Mouse (Mus musculus) gonadal fat pad, adult 2 months (tissue): ENCODE results near the gene Mtap. TPM values are rescaled to one million over a fixed set of nuclear protein-coding genes. Genes with fewer than 3 reads are reported as not detected.

Experiments
- DNase-seq: peaks from one replicate; pipeline ENCODE4 v3.0.0-alpha.2; 2012; ENCODE audit warnings: low read depth
- polyA plus RNA-seq: library from polyadenylated mRNA; depleted of rRNA; stranded (reverse); fragments of >200 nt; gene quantifications from 2 replicates; pipeline ENCODE4 v1.2.3, GENCODE M21; 2012

The Mtap gene
- polyA plus RNA-seq, 1 experiment = 9.0 TPM

DNA sequence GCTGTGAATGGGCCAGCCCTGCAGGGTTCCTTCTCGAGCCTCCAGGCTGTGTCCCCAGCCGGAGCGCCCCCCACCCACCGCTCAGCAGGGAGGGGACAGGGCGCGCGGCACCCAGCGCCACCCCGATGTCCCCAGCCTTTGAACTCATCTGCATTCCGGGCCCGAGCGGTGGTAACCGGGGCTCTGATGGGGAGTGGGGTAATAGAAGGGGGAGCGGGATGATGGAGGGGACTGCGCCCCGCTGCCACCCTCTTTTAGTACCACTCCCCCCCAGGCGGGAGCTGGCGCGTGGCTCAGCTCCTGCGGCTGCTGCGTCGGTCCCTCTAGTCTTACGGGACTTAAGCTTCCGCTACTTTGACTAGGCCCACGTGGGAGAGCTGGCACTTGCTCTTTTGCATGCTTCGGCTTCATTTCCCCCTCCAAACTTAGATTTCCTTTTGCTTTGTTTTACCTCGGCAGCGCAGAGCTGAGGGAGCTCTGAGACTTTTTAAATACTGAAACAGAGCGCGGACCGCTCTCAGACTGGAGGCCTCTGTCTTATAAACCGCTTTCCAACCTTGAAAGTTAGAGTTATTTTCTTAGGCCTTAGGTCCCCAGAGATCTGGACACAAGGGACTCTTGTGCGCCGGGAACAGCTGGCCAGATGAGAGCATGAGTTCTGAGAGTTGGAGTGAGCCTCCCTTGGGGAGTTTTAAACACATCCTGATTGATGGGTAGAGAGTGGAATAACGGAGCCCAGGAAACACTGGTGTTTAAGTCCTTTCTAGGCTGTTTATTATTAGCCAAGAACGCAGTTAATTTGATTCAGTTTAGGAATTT lies 829 bp downstream of the Mtap start:
- no peak for DNase-seq

DNA sequence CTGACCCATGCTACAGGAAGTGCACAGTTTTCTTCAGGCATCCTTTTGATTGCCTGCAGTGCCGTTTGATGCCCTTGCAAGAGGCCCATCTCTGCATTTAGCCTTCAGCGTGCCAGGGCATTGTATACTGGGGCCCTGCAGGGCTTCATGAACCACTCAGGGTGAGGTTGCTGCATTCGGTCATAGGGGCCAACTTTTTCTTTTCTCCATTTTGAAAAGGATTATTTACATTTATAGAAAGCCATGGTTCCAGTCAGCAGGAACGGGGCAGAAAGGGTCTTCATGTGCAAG lies 1.4 kb downstream of the Mtap start:
- no peak for DNase-seq

DNA sequence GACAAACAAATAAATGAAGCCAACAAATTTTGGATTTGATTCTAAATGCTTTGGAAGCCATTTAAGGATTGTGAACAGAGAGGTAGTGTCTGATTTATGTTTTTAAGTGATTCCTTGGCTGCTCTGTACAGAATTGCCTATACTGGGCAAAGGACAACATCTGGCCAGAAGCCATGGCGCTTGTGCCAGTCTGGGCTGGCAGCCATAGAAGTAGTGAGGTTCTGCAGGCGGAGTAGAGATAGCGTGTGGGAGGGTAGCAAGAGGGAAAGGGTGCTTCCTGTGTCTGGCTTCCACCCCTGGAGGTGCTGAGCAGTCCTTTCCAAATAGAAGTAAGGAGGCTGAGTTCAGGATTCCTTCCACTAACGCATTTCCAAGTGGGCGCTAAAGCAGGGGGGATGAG lies 3.9 kb downstream of the Mtap start:
- no peak for DNase-seq

DNA sequence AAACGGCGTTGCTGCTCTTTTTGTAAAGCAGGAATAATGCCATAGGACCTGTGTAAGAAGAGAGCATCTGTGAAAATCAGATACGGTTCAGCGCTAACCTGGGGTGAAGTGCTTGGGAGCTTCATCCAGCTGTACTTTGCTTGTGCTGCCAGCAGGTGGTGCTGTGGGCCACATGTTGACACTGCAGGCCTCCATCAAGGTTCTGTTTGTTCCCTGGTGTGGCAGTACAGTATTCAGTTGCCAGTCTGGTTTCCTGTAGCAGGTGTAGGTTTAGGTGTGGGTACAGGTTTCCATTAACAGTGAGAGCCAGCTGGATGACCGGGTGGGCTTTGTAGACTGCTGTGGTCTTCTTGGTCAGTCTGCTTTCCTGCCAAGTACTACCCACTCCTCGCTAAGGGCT lies 8.5 kb downstream of the Mtap start:
- no peak for DNase-seq

DNA sequence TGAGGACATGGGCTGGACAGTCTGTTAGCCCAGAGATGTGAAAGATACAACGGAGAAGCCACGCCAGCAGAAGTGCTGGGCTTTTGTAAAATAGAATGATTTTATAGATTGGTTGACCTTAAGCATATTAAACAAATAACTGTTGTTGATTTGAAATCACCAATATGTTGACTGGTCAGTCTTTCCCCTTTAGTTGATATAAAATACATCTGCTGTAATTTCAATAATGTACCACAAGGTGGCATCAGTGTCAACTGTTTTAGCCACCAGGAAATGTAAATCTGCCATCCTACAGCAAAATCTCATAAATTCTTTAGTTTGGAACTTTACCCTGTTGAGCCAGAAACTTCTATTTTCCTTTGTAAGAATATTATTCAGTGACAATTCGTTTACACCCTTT lies 9.4 kb downstream of the Mtap start:
- no peak for DNase-seq

DNA sequence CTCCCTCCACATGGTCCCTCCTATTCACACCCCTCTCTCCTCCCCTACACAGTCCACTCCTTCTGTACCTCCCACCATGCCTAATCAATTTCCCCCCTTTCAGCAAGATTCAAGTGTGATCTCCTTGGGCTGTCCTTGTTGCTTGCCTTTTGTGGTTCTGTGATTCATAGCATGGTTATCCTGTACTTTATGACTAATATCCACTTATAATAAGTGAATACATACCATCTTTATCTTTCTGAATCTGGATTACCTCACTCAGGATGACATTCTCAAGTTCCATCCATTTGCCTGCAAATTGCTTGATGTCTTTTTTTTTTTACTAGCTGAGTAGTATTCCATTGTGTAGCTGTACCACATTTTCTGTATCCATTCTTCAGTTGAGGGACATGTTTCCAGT lies 12.3 kb downstream of the Mtap start:
- no peak for DNase-seq

DNA sequence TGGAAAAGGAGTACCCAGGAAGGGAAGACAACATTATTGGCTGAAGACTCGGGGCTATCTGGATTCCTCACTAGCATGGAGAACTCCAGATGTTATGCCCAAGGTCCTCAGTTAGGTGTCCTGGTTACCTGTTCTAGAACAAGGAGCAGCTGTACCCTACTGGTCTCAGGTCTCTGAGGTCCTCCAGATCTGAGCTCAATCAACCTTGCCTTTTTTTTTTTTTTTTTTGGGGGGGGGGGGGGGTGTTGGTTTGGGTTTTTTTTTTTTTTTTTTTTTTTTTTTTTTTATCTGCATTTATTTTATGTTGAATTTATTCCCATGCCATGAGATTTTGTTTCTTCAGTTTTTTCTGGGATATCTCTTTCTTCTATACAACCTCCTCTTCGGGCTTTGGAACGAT lies 24.5 kb downstream of the Mtap start:
- no peak for DNase-seq

DNA sequence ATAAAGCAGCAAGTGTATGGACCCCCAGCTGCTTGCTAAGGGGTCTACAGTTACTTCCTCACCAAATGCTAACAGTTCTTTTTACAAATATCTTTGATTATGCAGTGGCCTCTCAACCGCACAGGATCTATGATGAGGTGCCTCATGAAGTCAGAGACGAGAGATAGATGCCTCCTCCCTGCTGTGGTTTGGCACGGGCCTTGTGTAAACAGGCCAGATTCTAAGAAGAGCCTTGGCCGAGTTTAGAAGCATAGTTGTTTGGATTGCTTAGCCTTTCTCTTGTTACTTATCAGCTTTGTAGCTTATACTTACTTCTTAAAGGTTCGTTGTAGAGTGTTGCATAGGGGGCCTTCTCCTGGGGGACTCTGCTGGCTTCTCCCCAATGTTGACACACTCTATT lies 25.6 kb downstream of the Mtap start:
- no peak for DNase-seq

DNA sequence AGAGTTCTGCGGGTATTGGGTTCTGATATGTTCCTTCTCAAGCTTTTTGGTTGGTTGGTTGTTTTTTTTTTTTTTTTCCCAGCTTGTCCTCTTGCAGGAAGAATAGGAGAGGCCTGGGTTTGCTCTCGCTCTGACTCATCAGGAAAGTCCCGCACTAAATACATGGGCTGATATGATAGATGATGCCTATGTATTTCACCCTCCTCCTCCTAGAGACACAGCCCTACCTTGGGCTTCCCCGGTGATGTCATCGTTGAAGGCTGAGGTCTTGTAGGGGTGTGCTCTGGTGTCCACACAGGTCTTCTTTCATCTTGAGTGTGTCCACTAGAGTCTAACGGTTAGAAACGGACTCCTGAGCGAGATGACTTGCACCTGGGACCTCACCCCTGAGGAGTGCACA lies 26.7 kb downstream of the Mtap start:
- DNase-seq = no peak

DNA sequence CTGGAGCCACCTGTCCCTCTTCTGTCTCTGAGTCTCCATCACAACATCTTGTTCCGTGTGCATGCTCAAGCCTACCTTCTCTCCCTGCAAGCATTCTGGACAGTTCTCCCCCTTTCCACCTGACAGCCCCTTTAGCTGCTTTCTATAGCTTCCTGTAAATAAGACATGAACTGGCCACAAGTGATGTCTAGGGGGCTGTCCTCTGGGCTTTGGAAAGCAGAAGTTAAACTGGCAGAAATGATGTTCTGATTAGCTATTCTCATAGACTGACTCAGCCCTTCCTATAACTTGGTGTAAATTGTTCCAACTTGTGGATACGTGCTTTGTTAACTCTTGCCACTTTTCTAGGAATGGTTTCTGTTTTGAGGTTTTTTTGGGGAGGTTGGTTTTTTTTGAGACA lies 27.8 kb downstream of the Mtap start:
- DNase-seq = no peak

DNA sequence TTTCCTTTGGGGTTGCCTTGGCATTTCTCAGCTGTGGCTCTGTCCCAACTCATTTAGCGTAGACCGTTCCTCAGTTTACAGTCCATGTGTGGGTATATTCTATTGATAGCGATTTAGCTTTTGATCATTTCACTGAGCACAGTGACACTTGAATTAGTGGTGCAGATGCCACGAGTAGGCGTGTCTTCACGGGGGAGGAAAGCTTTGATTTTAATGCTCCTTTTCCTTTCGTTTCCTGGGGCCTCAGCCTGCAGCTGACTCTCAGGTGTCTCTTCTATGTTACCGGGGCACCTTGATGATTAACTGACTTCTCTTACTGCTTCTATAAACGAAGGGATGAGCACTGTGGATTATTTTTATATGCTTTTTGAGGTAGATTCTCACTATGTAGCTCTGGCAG lies 32.0 kb downstream of the Mtap start:
- DNase-seq = no peak

DNA sequence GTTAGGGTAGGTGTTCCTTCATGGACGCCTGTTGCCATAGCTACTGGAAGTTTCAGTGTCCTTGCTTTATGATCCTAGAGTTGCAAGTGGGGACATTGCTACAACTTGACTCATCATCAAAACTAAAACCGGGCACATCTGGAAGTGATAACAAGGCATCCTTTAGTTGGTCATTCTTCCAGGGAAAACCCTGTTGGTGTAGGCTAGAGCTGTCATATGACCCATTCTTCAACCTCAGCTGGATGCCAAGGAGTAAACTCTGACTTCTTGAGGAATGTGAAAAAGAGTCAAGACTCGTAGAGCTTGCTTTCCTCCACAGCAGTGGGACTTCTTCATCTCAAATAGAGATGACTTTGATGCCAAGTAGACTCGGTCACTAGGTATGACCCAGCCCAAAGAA lies 32.8 kb downstream of the Mtap start:
- DNase-seq = no peak

DNA sequence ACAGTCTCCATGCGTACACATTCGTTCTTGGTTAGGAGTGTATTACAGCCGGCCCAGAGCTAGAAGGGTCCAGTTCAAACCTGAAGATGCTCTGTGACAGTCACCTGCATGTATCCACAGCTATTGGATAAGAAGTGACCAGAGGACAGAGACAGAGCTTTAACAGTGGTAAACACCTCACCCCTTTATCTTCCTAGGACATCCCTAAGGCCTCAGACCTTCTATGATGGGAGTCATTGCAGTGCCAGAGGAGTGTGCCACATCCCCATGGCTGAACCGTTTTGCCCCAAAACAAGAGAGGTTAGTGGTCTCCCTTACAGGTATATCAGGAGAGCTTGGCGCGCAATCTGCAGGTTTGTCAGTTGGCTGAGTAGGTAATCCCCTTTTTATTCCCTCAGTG lies 34.0 kb downstream of the Mtap start:
- DNase-seq = no peak

DNA sequence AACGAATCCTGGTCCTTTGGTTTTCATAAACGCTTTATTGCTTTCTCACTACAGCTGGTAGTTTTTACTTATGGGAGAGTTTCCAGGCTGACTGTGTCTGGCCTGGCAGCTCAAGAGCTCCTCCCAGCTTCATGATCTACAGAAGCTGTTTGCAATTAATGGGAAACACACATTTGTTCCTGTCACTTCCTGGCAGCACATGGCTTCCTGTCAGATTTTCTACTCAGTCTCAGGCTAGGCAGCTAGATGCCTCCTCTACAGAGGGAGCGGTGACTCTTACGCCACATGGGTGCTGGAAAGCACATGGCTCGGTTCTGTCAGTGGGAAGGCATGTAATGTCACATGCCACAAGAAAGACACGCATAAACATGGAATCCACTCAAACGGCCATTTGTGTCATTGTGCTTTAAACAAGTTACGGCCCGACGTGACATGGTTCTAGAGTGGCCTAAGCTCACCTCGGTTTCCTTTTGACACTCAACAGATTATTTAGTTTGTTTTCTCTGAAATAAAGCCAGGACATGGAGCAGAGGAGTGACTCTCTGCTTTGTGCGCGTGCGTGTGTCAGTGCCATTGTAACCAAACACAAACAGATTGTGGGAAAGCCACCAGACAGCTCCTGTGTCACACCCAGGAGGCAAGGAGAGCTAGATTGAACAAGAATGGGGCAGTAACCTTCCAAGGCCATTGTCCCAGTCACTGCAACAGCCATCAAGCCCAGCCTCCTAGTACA lies 36.1 kb downstream of the Mtap start:
- no peak for DNase-seq

DNA sequence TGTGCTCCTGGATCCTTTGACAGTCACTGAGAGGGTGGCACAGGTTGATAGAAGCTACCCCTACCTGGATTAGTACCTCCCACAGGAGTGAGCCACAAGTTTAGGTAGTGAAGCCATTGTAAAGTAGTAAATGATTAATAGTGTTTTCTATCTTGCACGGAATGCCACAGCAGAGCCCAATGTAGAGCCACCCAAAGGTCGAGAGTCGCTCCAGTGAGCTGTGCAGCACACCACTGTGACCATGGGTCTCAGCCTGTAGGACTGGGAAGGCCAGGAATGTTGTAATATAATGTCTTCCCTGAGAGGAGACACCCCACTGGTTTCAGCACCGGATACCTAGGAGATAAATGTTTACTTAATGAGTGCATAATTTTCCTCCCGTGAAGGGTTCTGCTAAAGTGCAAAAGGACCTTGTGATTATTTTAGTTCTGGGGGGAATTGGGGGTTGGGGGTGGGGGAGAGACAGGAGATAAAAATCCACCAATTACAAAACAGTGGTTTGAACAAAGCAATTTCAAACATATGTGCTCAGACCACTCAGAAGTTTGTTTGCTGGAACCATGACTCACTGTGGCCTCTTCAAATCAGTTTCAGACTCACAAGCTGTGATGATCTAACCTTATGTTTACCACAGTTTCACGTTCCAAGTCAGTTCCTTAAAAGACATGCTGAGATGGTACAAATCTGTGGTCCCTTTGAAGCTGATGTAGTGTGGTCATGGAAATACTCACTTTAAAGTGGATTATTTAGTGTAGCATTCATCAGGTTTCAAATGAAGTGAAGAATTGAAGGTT lies 40.8 kb downstream of the Mtap start:
- no peak for DNase-seq

DNA sequence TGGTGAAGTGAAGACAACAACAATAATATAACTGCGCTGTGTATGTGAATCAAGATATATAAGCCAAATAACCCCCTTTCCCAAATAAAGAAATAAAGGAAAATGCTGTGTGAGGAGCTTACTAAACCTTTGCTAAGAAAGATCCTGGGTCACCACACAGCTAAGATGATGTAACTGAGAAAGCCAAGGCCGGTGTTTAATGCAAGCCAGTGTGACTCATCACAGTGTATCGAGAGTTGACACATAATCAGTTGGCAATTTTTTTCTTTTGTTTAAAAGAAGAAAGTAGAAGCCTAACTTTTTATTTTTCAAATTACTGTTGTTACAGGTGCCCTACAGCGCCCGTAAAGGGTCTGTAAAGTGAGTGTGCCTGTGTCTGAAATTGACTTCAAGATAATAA lies 43.2 kb downstream of the Mtap start:
- DNase-seq = no peak

DNA sequence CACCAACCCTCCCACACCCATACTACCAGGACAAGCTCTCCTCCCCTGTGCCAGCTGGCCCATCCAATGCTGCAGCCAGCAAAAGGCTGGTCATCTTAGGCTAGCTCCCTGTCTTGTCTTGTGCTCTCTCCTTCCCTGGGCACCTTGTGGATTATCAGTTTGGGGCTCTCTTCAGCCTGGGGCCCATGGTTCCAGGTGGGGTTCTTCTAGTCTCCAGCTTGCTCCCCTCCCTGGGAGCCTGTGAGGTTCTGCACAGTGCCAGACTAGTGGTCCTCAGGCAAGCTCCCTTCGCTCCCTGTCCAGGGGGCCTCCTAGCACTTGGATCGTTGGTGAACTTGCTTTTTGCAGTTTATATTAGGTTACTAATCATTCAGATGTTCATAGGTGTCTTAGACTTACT lies 44.7 kb downstream of the Mtap start:
- no peak for DNase-seq

DNA sequence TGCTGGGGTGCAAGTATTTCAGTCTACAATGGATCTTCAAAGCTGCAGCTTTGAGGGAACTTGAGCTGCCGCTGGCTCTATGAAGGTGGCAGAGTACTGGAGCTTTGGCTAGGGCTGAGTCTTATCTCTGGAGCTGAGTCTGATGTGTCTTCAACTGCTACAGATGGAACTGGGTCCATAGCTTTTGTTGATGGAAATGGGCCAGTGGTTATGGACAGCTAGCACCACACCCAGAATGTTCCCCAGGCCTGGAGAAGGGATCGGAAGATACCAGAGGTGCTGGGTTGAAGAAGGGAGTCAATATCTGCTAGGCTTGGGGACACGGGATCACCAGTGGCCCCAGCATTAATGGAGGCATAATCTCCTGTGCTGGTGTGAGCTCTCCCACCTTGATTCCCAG lies 45.6 kb downstream of the Mtap start:
- no peak for DNase-seq

DNA sequence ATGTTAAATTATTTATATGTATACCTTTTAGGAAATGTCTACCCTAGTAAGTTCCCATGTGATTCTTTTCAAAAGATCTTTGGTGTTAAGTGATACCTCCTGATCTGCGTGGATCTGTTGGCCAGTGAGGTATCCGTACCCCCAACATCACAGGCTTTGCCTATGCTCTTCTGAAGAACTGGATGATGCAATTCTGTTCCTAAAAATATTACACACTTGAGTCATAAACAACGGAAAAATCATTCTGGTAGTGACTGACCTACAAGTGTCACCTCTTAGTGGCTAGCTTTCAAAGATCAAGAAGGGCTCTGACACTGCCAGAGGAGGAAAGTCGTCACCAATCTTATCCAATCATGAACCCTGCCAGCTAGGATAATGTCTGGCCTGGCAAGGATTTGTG lies 58.6 kb downstream of the Mtap start:
- no peak for DNase-seq

DNA sequence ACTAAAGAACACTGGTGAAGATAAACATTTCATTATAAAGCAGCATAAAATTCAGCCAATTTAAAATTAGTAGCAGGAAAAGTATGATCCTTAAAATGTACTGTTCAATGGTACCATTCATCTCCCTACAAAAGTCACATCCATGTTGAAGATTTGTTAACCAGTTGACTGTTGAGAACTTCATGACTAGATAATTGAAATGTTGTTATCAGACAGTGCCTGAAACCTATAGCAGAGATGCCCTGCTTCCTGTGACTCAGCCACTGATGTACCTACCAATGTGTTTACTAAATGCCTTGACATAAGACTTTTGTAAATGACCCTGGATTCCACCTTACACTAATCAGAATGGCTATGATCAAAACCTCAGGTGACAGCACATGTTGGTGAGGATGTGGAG lies 60.2 kb downstream of the Mtap start:
- no peak for DNase-seq

DNA sequence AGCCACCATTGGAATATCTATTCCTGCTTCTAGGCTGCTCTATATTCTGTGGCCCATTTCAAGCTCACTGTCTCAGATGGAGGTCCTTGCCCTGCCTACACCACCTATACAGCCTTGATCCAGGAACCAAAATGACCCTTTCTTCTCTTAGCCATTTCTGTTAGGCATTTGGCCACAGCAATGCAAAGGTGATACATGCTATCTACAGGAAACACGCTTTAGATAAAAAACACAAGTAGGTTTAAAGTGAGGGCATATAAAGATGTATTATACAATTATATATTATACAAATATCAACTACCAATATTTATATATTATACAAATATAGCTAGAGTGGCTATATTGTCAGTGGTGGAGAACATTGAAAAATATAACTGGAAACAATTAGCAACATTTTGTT lies 63.9 kb downstream of the Mtap start:
- no peak for DNase-seq

DNA sequence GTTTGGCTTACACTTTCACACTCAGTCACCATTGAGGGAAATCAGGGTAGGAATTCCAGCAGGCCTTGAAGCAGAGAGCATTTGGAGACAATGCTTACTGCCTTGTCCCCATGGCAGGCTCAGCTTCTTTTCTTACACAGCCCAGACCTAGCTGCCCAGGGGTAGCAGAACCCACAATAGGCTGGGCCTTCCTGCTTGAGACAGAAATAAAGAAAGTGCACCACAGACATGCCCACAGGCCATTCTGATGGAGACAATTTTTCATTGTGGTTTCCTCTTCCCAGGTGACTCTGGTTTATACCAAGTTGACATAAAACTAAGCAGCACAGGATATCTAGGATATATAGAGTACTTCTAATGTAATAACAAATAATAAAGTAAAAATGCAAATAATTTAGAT lies 72.4 kb downstream of the Mtap start:
- no peak for DNase-seq

DNA sequence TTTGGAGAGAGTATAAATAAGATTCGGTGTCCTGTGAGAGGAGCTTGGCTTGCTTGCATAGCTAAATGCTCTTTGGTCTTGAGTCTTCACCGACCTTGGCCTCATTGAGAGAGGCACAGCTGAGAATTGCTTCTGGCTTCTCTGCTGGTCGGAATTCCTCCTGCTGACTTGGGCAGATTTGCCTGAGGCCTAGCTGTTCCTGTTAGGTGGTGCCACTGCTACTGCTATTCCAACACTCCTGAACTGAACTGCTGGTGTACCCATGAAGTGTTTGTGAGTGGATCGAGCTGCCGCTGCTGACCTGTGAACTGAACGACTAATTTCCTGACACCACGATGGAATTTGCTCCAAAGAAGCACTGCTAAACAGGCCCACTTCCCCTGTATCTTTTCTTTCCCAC lies 73.4 kb downstream of the Mtap start:
- no peak for DNase-seq
